Mouse (Mus musculus): ENCODE measurements around the gene Stmn1.

Gene Stmn1

GRCm38 (mm10) chr4:134457130-134457825, 10.8 kb upstream of the Stmn1 start:
- DNase-seq (ENCODE audit: low read depth, low spot score) = no peak

GRCm38 (mm10) chr4:134458856-134459255, 9.3 kb upstream of the Stmn1 start:
- no peak for DNase-seq (ENCODE audit: low read depth, low spot score)

GRCm38 (mm10) chr4:134460277-134460676, 7.8 kb upstream of the Stmn1 start:
- no peak for DNase-seq (ENCODE audit: low read depth, low spot score)

GRCm38 (mm10) chr4:134461252-134461651, 6.9 kb upstream of the Stmn1 start:
- no peak for DNase-seq (ENCODE audit: low read depth, low spot score)

- no peak for DNase-seq (ENCODE audit: low read depth, low spot score)
Measured at GRCm38 (mm10) chr4:134465789-134466188, 2.3 kb upstream of the Stmn1 start.

GRCm38 (mm10) chr4:134466381-134467262, 1.5 kb upstream of the Stmn1 start:
- DNase-seq (ENCODE audit: low read depth, low spot score) = no peak

- peak; percentile 40 for DNase-seq (ENCODE audit: low read depth, low spot score)
Measured at GRCm38 (mm10) chr4:134467435-134468214, 495 bp upstream of the Stmn1 start.

GRCm38 (mm10) chr4:134468578-134469266, 602 bp downstream of the Stmn1 start:
- DNase-seq (ENCODE audit: low read depth, low spot score) = peak; percentile 71

GRCm38 (mm10) chr4:134469341-134469796, 1.2 kb downstream of the Stmn1 start:
- no peak for DNase-seq (ENCODE audit: low read depth, low spot score)

- DNase-seq (ENCODE audit: low read depth, low spot score) = no peak
Measured at GRCm38 (mm10) chr4:134469985-134470384, 1.9 kb downstream of the Stmn1 start.

- DNase-seq (ENCODE audit: low read depth, low spot score) = no peak
Measured at GRCm38 (mm10) chr4:134471469-134471868, 3.3 kb downstream of the Stmn1 start.

- DNase-seq (ENCODE audit: low read depth, low spot score) = no peak
Measured at GRCm38 (mm10) chr4:134473764-134474163, 5.6 kb downstream of the Stmn1 start.

- no peak for DNase-seq (ENCODE audit: low read depth, low spot score)
Measured at GRCm38 (mm10) chr4:134474240-134474639, 6.1 kb downstream of the Stmn1 start.

GRCm38 (mm10) chr4:134476899-134477298, 8.8 kb downstream of the Stmn1 start:
- DNase-seq (ENCODE audit: low read depth, low spot score) = no peak

- peak; percentile 48 for DNase-seq (ENCODE audit: low read depth, low spot score)
Measured at GRCm38 (mm10) chr4:134478031-134478430, 9.9 kb downstream of the Stmn1 start.

- no peak for DNase-seq (ENCODE audit: low read depth, low spot score)
Measured at GRCm38 (mm10) chr4:134479839-134480238, 11.7 kb downstream of the Stmn1 start.

- peak; percentile 77 for DNase-seq (ENCODE audit: low read depth, low spot score)
Measured at GRCm38 (mm10) chr4:134480864-134481263, 12.7 kb downstream of the Stmn1 start.

- DNase-seq (ENCODE audit: low read depth, low spot score) = no peak
Measured at GRCm38 (mm10) chr4:134481270-134481669, 13.2 kb downstream of the Stmn1 start.

GRCm38 (mm10) chr4:134482442-134482841, 14.3 kb downstream of the Stmn1 start:
- no peak for DNase-seq (ENCODE audit: low read depth, low spot score)

- no peak for DNase-seq (ENCODE audit: low read depth, low spot score)
Measured at GRCm38 (mm10) chr4:134483078-134483688, 15.1 kb downstream of the Stmn1 start.

GRCm38 (mm10) chr4:134483696-134484095, 15.6 kb downstream of the Stmn1 start:
- no peak for DNase-seq (ENCODE audit: low read depth, low spot score)
